Mouse (Mus musculus) C2C12 (cell line): Measurements from ENCODE around the gene Trnau1ap. TPM values are rescaled to one million over a fixed set of nuclear protein-coding genes. Genes with fewer than 3 reads are reported as not detected.

Experiments
- H3K27me3 ChIP-seq: one replicate; pipeline ENCODE4 v1.6.1; 2011; ENCODE audit not compliant: control insufficient read depth, insufficient read depth, insufficient read length
- H3K36me3 ChIP-seq: one replicate; pipeline ENCODE4 v1.6.1; 2011; ENCODE audit not compliant: control insufficient read depth, insufficient read depth
- H3K4me3 ChIP-seq: one replicate; pipeline ENCODE4 v1.5.1; 2011; ENCODE audit warnings: mild to moderate bottlenecking, control low read depth; ENCODE audit not compliant: poor library complexity, insufficient read depth, severe bottlenecking
- H3K79me2 ChIP-seq: one replicate; pipeline ENCODE4 v1.6.1; 2011; ENCODE audit not compliant: control insufficient read depth, insufficient read depth
- H3K79me3 ChIP-seq: one replicate; pipeline ENCODE4 v1.6.1; 2011; ENCODE audit warnings: low read depth, control low read depth
- H3ac ChIP-seq: one replicate; pipeline ENCODE3; 2011; ENCODE audit warnings: low read depth; ENCODE audit not compliant: control insufficient read depth, insufficient read length
- CEBPB ChIP-seq: IDR thresholded peaks from one replicate; pipeline ENCODE4 v1.6.1; 2011; ENCODE audit warnings: low read depth, mild to moderate bottlenecking, control low read depth, moderate library complexity
- CTCF ChIP-seq: IDR thresholded peaks from one replicate; pipeline ENCODE4 v1.5.1; 2011; ENCODE audit not compliant: control insufficient read depth, insufficient read depth, insufficient read length
- FOSL1 ChIP-seq: IDR thresholded peaks from one replicate; pipeline ENCODE4 v1.8.0; 2011; ENCODE audit warnings: mild to moderate bottlenecking, low read length; ENCODE audit not compliant: poor library complexity, insufficient read depth, severe bottlenecking
- MAX ChIP-seq: IDR thresholded peaks from one replicate; pipeline ENCODE4 v1.6.1; 2011; ENCODE audit warnings: mild to moderate bottlenecking, control low read depth
- MYOD1 ChIP-seq: IDR thresholded peaks from one replicate; pipeline ENCODE4 v1.6.1; 2011; ENCODE audit warnings: low read depth; ENCODE audit not compliant: control insufficient read depth, insufficient read length
- MYOG ChIP-seq: IDR thresholded peaks from one replicate; pipeline ENCODE4 v1.6.1; 2011; ENCODE audit not compliant: control insufficient read depth, insufficient read length; ENCODE audit errors: extremely low read depth
- USF1 ChIP-seq: IDR thresholded peaks from one replicate; pipeline ENCODE4 v1.6.1; 2011; ENCODE audit warnings: low read depth, mild to moderate bottlenecking, control low read depth, moderate library complexity
- polyA plus RNA-seq: library from polyadenylated mRNA; unstranded; fragments of >200 nt; fragmentation: generic; extraction: Trizol; gene quantifications from one replicate; pipeline ENCODE4 v1.2.1, GENCODE M21; 2012; ENCODE audit warnings: missing spikeins

The Trnau1ap gene
- polyA plus RNA-seq, 1 experiment, result 55.1 TPM

- H3K27me3 ChIP-seq, result no peaks in the 10 kb centered on the region
- no peak overlapping the region for H3K4me3 ChIP-seq
- no peak overlapping the region for H3ac ChIP-seq
- H3K79me3 ChIP-seq, result peaks cover 67% of the 10 kb centered on the region
- peaks cover 87% of the 10 kb centered on the region for H3K36me3 ChIP-seq
- peaks cover 72% of the 10 kb centered on the region for H3K79me2 ChIP-seq
- no peak for TF ChIP-seq USF1
- no peak for TF ChIP-seq CTCF
- no peak for TF ChIP-seq FOSL1
- TF ChIP-seq MYOD1, result no peak
- no peak for TF ChIP-seq CEBPB
- TF ChIP-seq MAX, result no peak
- TF ChIP-seq MYOG, result no peak
Observed at GRCm38 (mm10) chr4:132338943-132339342, 9.6 kb upstream of the Trnau1ap start.

GRCm38 (mm10) chr4:132332880-132333279 lies 3.5 kb upstream of the Trnau1ap start:
- no peak overlapping the region for H3K4me3 ChIP-seq
- TF ChIP-seq MYOG, result no peak
- no peak for TF ChIP-seq CTCF
- no peak for TF ChIP-seq MAX
- TF ChIP-seq MYOD1, result no peak
- TF ChIP-seq CEBPB, result no peak
- no peak for TF ChIP-seq USF1
- TF ChIP-seq FOSL1, result no peak
- H3K27me3 ChIP-seq, result no peaks in the 10 kb centered on the region
- peaks cover 65% of the 10 kb centered on the region for H3K36me3 ChIP-seq
- H3K79me3 ChIP-seq, result peaks cover 19% of the 10 kb centered on the region
- peaks cover 27% of the 10 kb centered on the region for H3K79me2 ChIP-seq
- no peak overlapping the region for H3ac ChIP-seq

- peaks cover 27% of the 10 kb centered on the region for H3K79me2 ChIP-seq
- TF ChIP-seq CTCF, result no peak
- TF ChIP-seq USF1, result no peak
- no peak for TF ChIP-seq CEBPB
- no peak for TF ChIP-seq MYOD1
- no peak for TF ChIP-seq MAX
- TF ChIP-seq MYOG, result no peak
- no peak for TF ChIP-seq FOSL1
- peaks cover 15% of the 10 kb centered on the region for H3K79me3 ChIP-seq
- H3K27me3 ChIP-seq, result no peaks in the 10 kb centered on the region
- no peak overlapping the region for H3K4me3 ChIP-seq
- H3ac ChIP-seq, result no peak overlapping the region
- H3K36me3 ChIP-seq, result peaks cover 56% of the 10 kb centered on the region
Observed at GRCm38 (mm10) chr4:132331960-132332359, 2.6 kb upstream of the Trnau1ap start.

- Histone ChIP-seq H3K4me3 (peak overlapping the region; percentile 59), H3K27me3 (no peaks in the 10 kb centered on the region), H3ac (peak overlapping the region; percentile 14), H3K36me3 (peaks cover 49% of the 10 kb centered on the region), H3K79me3 (peaks cover 9% of the 10 kb centered on the region), H3K79me2 (peaks cover 28% of the 10 kb centered on the region)
- TF ChIP-seq CEBPB (no peak), CTCF (no peak), USF1 (no peak), MYOG (no peak), MAX (no peak), MYOD1 (no peak), FOSL1 (no peak)
Observed at GRCm38 (mm10) chr4:132329835-132330354, 557 bp upstream of the Trnau1ap start.

GRCm38 (mm10) chr4:132328391-132328982 lies 851 bp downstream of the Trnau1ap start:
- Histone ChIP-seq H3K4me3 (peak overlapping the region; percentile 59), H3ac (peak overlapping the region; percentile 88), H3K27me3 (no peaks in the 10 kb centered on the region), H3K36me3 (peaks cover 45% of the 10 kb centered on the region), H3K79me2 (peaks cover 28% of the 10 kb centered on the region), H3K79me3 (peaks cover 9% of the 10 kb centered on the region)
- no peak for TF ChIP-seq CEBPB
- TF ChIP-seq MYOG, result no peak
- no peak for TF ChIP-seq MAX
- no peak for TF ChIP-seq USF1
- no peak for TF ChIP-seq FOSL1
- no peak for TF ChIP-seq MYOD1
- no peak for TF ChIP-seq CTCF

GRCm38 (mm10) chr4:132326481-132326880 lies 2.9 kb downstream of the Trnau1ap start:
- TF ChIP-seq MAX, result no peak
- TF ChIP-seq USF1, result no peak
- TF ChIP-seq CTCF, result no peak
- no peak for TF ChIP-seq CEBPB
- no peak for TF ChIP-seq FOSL1
- no peak for TF ChIP-seq MYOG
- TF ChIP-seq MYOD1, result no peak
- H3K4me3 ChIP-seq, result no peak overlapping the region
- H3K79me3 ChIP-seq, result peaks cover 10% of the 10 kb centered on the region
- peaks cover 28% of the 10 kb centered on the region for H3K79me2 ChIP-seq
- H3K36me3 ChIP-seq, result peaks cover 39% of the 10 kb centered on the region
- H3ac ChIP-seq, result no peak overlapping the region
- no peaks in the 10 kb centered on the region for H3K27me3 ChIP-seq
